Mouse (Mus musculus): Measurements from ENCODE around the gene Chrd. TPM values are rescaled to one million over a fixed set of nuclear protein-coding genes. Genes with fewer than 3 reads are reported as not detected.

Gene Chrd
- polyA plus RNA-seq, 2 experiments: 11.6 to 38.9 TPM

- Histone ChIP-seq H3K9me3 (ENCODE audit: control insufficient read depth, low read length) (no peaks in the 10 kb centered on the region), H3K27me3 (ENCODE audit: control insufficient read depth, insufficient read depth, low read length) (no peaks in the 10 kb centered on the region), H3K9ac (ENCODE audit: low read depth, low read length, severe bottlenecking) (no peak overlapping the region), H3K4me1 (ENCODE audit: control insufficient read depth, insufficient read depth, low read length) (peaks cover 12% of the 10 kb centered on the region), H3K4me2 (replicated peaks; ENCODE audit: low read depth, low read length, severe bottlenecking) (no peak overlapping the region), H3K27ac (replicated peaks; ENCODE audit: low read depth, low read length) (no peak overlapping the region), H3K36me3 (ENCODE audit: control insufficient read depth, insufficient read depth, low read length) (peaks cover 77% of the 10 kb centered on the region), H3K4me3 (replicated peaks; ENCODE audit: low read length) (no peak overlapping the region)
- ATAC-seq (ENCODE audit: low FRiP score, low read depth): no peak
- DNase-seq (ENCODE audit: low spot score): no peak
- WGBS: 87% methylated on average over 2 of the region's 2 CpGs
- no peak for TF ChIP-seq POLR2A (IDR thresholded peaks at IDR 0.05; ENCODE audit: borderline replicate concordance, extremely low read depth, insufficient read depth, insufficient read length)
These were observed 26.4 kb upstream of the Chrd start for GRCm38 (mm10) chr16:20706407-20707055.

DNA sequence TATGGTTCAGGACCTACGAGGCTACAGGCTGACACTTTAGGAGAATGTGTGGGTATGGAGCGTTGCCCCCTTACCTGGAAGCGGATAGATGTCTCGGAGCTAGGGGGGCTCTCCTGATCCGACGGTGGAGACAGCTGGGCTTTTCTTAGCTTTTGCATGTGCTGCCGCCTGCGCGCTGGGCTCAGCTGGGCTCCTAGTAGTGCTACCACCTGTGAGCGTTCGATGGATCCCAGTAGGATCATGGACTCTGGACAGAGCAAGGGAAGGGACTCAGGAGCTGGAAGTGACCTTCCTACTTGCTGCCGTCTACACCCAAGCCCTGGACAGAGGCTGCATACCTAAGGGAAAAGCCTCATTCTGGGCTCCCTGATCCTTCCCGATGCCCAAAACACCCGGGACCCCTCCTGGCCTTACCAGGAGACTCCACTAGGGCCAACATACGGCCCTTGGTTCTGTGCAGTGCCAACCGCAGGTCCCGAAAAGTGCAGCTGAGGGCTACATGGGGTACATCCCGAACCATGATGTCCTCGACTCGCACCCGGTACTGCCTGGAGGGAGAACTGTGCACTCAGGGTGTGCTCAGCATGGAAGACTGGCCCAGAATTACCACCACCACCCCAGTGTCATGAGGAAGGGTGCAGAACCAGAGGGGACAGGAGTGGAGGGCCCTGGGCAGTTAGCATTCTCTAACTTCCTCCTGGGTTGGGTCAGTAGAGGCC, 24.5 kb upstream of the Chrd start:
- Histone ChIP-seq H3K9me3 (ENCODE audit: control insufficient read depth, low read length) (no peaks in the 10 kb centered on the region), H3K4me1 (ENCODE audit: control insufficient read depth, insufficient read depth, low read length) (no peaks in the 10 kb centered on the region), H3K36me3 (ENCODE audit: control insufficient read depth, insufficient read depth, low read length) (peaks cover 82% of the 10 kb centered on the region), H3K27ac (replicated peaks; ENCODE audit: low read depth, low read length) (no peak overlapping the region), H3K4me2 (replicated peaks; ENCODE audit: low read depth, low read length, severe bottlenecking) (no peak overlapping the region), H3K4me3 (replicated peaks; ENCODE audit: low read length) (no peak overlapping the region), H3K27me3 (ENCODE audit: control insufficient read depth, insufficient read depth, low read length) (no peaks in the 10 kb centered on the region), H3K9ac (ENCODE audit: low read depth, low read length, severe bottlenecking) (no peak overlapping the region)
- ATAC-seq (ENCODE audit: low FRiP score, low read depth) (no peak), DNase-seq (ENCODE audit: low spot score) (no peak)
- no peak for TF ChIP-seq POLR2A (IDR thresholded peaks at IDR 0.05; ENCODE audit: borderline replicate concordance, extremely low read depth, insufficient read depth, insufficient read length)
- WGBS: 93% methylated on average over 21 of the region's 21 CpGs

DNA sequence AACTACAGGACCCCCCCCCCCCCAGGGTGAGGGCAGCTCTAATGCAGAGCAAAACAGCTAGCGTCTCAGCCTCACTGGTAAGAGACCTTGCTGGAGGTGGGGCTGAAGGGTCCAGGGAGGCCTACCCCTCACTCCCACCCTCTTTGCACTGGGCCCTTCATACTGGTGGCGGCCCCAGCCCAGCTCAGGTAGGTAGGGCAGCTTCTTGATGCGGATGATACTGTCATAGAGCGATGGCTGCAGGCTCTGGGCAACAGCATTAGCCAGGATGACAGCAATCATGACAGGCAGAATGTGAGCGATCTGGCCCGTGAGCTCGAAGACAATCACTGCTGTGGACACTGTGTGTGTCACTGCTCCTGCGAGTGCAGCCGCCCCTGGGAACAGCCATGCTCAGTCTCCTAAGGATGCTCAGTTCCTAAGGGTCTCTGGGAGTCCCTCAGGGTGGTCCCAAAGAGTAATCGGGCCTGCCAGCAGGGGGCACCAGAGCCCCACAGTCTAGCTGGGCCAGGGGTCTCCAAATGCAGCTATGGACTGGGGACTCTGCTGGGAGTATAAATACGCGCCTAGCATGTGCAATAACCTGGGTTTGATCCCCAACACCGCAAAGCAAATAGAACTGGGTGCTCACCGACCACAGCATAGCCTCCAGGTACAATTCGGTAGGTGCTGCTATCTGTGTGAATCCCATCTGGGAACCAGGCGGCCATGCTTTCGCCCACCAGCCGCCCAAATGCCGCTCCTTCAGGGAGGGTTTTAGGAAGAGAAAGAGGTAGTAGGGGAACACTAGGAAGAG, 23.8 kb upstream of the Chrd start:
- H3K4me2 ChIP-seq (replicated peaks; ENCODE audit: low read depth, low read length, severe bottlenecking): no peak overlapping the region
- TF ChIP-seq POLR2A (IDR thresholded peaks at IDR 0.05; ENCODE audit: borderline replicate concordance, extremely low read depth, insufficient read depth, insufficient read length): no peak
- DNase-seq (ENCODE audit: low spot score) (no peak), ATAC-seq (ENCODE audit: low FRiP score, low read depth) (no peak)
- peaks cover 79% of the 10 kb centered on the region for H3K36me3 ChIP-seq (ENCODE audit: control insufficient read depth, insufficient read depth, low read length)
- WGBS: 77% methylated on average over 19 of the region's 19 CpGs
- H3K4me1 ChIP-seq (ENCODE audit: control insufficient read depth, insufficient read depth, low read length): peaks cover 5% of the 10 kb centered on the region; the same call in 1 of the 2 replicates
- H3K27ac ChIP-seq (replicated peaks; ENCODE audit: low read depth, low read length): no peak overlapping the region
- H3K4me3 ChIP-seq (replicated peaks; ENCODE audit: low read length): no peak overlapping the region
- no peaks in the 10 kb centered on the region for H3K9me3 ChIP-seq (ENCODE audit: control insufficient read depth, low read length)
- no peaks in the 10 kb centered on the region for H3K27me3 ChIP-seq (ENCODE audit: control insufficient read depth, insufficient read depth, low read length)
- H3K9ac ChIP-seq (ENCODE audit: low read depth, low read length, severe bottlenecking): no peak overlapping the region

GRCm38 (mm10) chr16:20710370-20710769, 22.6 kb upstream of the Chrd start:
- ATAC-seq (ENCODE audit: low FRiP score, low read depth) (no peak), DNase-seq (ENCODE audit: low spot score) (no peak)
- Histone ChIP-seq H3K9ac (ENCODE audit: low read depth, low read length, severe bottlenecking) (no peak overlapping the region), H3K27ac (replicated peaks; ENCODE audit: low read depth, low read length) (no peak overlapping the region), H3K36me3 (ENCODE audit: control insufficient read depth, insufficient read depth, low read length) (peaks cover 68% of the 10 kb centered on the region), H3K4me3 (replicated peaks; ENCODE audit: low read length) (no peak overlapping the region), H3K4me2 (replicated peaks; ENCODE audit: low read depth, low read length, severe bottlenecking) (no peak overlapping the region), H3K27me3 (ENCODE audit: control insufficient read depth, insufficient read depth, low read length) (no peaks in the 10 kb centered on the region), H3K9me3 (ENCODE audit: control insufficient read depth, low read length) (no peaks in the 10 kb centered on the region), H3K4me1 (ENCODE audit: control insufficient read depth, insufficient read depth, low read length) (peaks cover 16% of the 10 kb centered on the region)
- no peak for TF ChIP-seq POLR2A (IDR thresholded peaks at IDR 0.05; ENCODE audit: borderline replicate concordance, extremely low read depth, insufficient read depth, insufficient read length)
- WGBS: 96% methylated on average over 11 of the region's 11 CpGs

- Histone ChIP-seq H3K36me3 (ENCODE audit: control insufficient read depth, insufficient read depth, low read length) (peaks cover 63% of the 10 kb centered on the region), H3K27me3 (ENCODE audit: control insufficient read depth, insufficient read depth, low read length) (no peaks in the 10 kb centered on the region), H3K4me1 (ENCODE audit: control insufficient read depth, insufficient read depth, low read length) (peaks cover 18% of the 10 kb centered on the region), H3K9me3 (ENCODE audit: control insufficient read depth, low read length) (no peaks in the 10 kb centered on the region), H3K9ac (ENCODE audit: low read depth, low read length, severe bottlenecking) (no peak overlapping the region), H3K4me3 (replicated peaks; ENCODE audit: low read length) (no peak overlapping the region), H3K27ac (replicated peaks; ENCODE audit: low read depth, low read length) (no peak overlapping the region), H3K4me2 (replicated peaks; ENCODE audit: low read depth, low read length, severe bottlenecking) (no peak overlapping the region)
- no peak for ATAC-seq (ENCODE audit: low FRiP score, low read depth)
- DNase-seq (ENCODE audit: low spot score): no peak
- 79% methylated on average over 4 of the region's 4 CpGs for WGBS
- no peak for TF ChIP-seq POLR2A (IDR thresholded peaks at IDR 0.05; ENCODE audit: borderline replicate concordance, extremely low read depth, insufficient read depth, insufficient read length)
These were observed 22.1 kb upstream of the Chrd start for GRCm38 (mm10) chr16:20710810-20711209.

Data from limb, embryonic 14.5 days (tissue).